Mouse (Mus musculus) 3T3-L1 (cell line): ENCODE results near the gene Dao.

Experiments used
- DNase-seq: peaks from one replicate; pipeline ENCODE4 v3.0.0-alpha.2; 2015; ENCODE audit warnings: low read depth, low spot score

Gene Dao

GRCm38 (mm10) chr5:113983541-113983940 is 20.0 kb upstream of the Dao start:
- DNase-seq = no peak

- DNase-seq = no peak
These were observed 19.3 kb upstream of the Dao start for GRCm38 (mm10) chr5:113984025-113984740.

GRCm38 (mm10) chr5:113985737-113986136 is 17.8 kb upstream of the Dao start:
- no peak for DNase-seq

- peak; percentile 20 for DNase-seq
These were observed 17.1 kb upstream of the Dao start for GRCm38 (mm10) chr5:113986182-113986961.

GRCm38 (mm10) chr5:113989437-113990024 is 14.0 kb upstream of the Dao start:
- DNase-seq = peak; percentile 62

- DNase-seq = peak; percentile 31
These were observed 12.9 kb upstream of the Dao start for GRCm38 (mm10) chr5:113990593-113990992.

- DNase-seq = peak; percentile 83
These were observed 12.4 kb upstream of the Dao start for GRCm38 (mm10) chr5:113991141-113991540.

GRCm38 (mm10) chr5:113992339-113992831 is 11.1 kb upstream of the Dao start:
- peak; percentile 68 for DNase-seq

- DNase-seq = peak; percentile 56
These were observed 10.4 kb upstream of the Dao start for GRCm38 (mm10) chr5:113993031-113993486.

GRCm38 (mm10) chr5:113993487-113994465 is 9.7 kb upstream of the Dao start, which contains the start of gene Ssh1:
TSS of gene Ssh1 (minus strand) at chr5:113993894.
- peak; percentile 78 for DNase-seq

GRCm38 (mm10) chr5:113996458-113996857 is 7.0 kb upstream of the Dao start:
- peak; percentile 79 for DNase-seq

- no peak for DNase-seq
These were observed 4.1 kb upstream of the Dao start for GRCm38 (mm10) chr5:113999382-113999781.

GRCm38 (mm10) chr5:114004573-114004972 is 1.1 kb downstream of the Dao start:
- no peak for DNase-seq

GRCm38 (mm10) chr5:114005100-114005499 is 1.6 kb downstream of the Dao start:
- no peak for DNase-seq

- DNase-seq = no peak
These were observed 3.5 kb downstream of the Dao start for GRCm38 (mm10) chr5:114006974-114007373.

- DNase-seq = no peak
These were observed 4.4 kb downstream of the Dao start for GRCm38 (mm10) chr5:114007753-114008453.

- no peak for DNase-seq
These were observed 5.5 kb downstream of the Dao start for GRCm38 (mm10) chr5:114009049-114009448.

GRCm38 (mm10) chr5:114015121-114015520 is 11.6 kb downstream of the Dao start:
- DNase-seq = no peak

GRCm38 (mm10) chr5:114024390-114024789 is 20.9 kb downstream of the Dao start:
- no peak for DNase-seq

- DNase-seq = no peak
These were observed 21.4 kb downstream of the Dao start for GRCm38 (mm10) chr5:114024885-114025284.
